Comparison of ENCODE assay signal across 32 mouse cellular contexts in genomic region chr12:59117184-59117583, GRCm38 (mm10). TPM values are rescaled to one million over a fixed set of nuclear protein-coding genes. Genes with fewer than 3 reads are reported as not detected.
A peak's percentile ranks its signal among the peaks of the same experiment; 100 is the strongest.
DNase-seq lines count a peak whose midpoint lies in the region; ATAC-seq lines count a peak whose summit lies in the region.
"Had no signal": no experiment of that assay in that cellular context is flagged by ENCODE, and none has a peak within 500 bp of the region (broad histone marks: within the 10 kb centered on the region; RNA-seq: fewer than 3 reads in every experiment).

No protein-coding gene starts in this region.

- no peak overlapping the region for H3K4me2 ChIP-seq in forebrain, embryonic 14.5 days (ENCODE audit: low read length)
- H3K4me2 ChIP-seq in forebrain, embryonic 12.5 days = no peak overlapping the region
- H3K4me2 ChIP-seq: embryonic facial prominence, embryonic 13.5 days; heart, embryonic 11.5 days; hindbrain, embryonic 12.5 days; intestine, embryonic 15.5 days; liver, embryonic 12.5 days; midbrain, embryonic 12.5 days; neural tube, embryonic 12.5 days had no signal

- ATAC-seq in forebrain, embryonic 14.5 days = no peak
- no peak for ATAC-seq in forebrain, embryonic 12.5 days (ENCODE audit: low FRiP score)
- ATAC-seq in megakaryocyte, adult 5-6 weeks (ENCODE audit: poor library complexity, severe bottlenecking) = no peak
- ATAC-seq: hindbrain, postnatal 0 days; intestine, embryonic 15.5 days; liver, embryonic 12.5 days; liver, postnatal 0 days had no signal

- H3K4me1 ChIP-seq in forebrain, embryonic 14.5 days (ENCODE audit: control insufficient read depth, insufficient read depth, low read length) = no peaks in the 10 kb centered on the region
- H3K4me1 ChIP-seq in forebrain, embryonic 12.5 days = no peaks in the 10 kb centered on the region
- H3K4me1 ChIP-seq: embryonic facial prominence, embryonic 13.5 days; hindbrain, embryonic 12.5 days; intestine, embryonic 15.5 days; liver, embryonic 12.5 days; megakaryocyte, embryonic 14.5 days; midbrain, embryonic 12.5 days; neural tube, embryonic 12.5 days had no signal

- H3K9ac ChIP-seq in forebrain, embryonic 14.5 days (ENCODE audit: low read length) = no peak overlapping the region
- no peak overlapping the region for H3K9ac ChIP-seq in forebrain, embryonic 12.5 days
- H3K9ac ChIP-seq: embryonic facial prominence, embryonic 13.5 days; hindbrain, embryonic 12.5 days; intestine, embryonic 15.5 days; liver, embryonic 12.5 days; liver, postnatal 0 days; midbrain, embryonic 12.5 days; neural tube, embryonic 12.5 days had no signal

- H3K36me3 ChIP-seq in forebrain, embryonic 14.5 days (ENCODE audit: control insufficient read depth, insufficient read depth, low read length) = no peaks in the 10 kb centered on the region
- H3K36me3 ChIP-seq in forebrain, embryonic 12.5 days (replicated peaks) = no peaks in the 10 kb centered on the region
- H3K36me3 ChIP-seq: embryonic facial prominence, embryonic 13.5 days; G1E; hindbrain, embryonic 12.5 days; intestine, embryonic 15.5 days; liver, embryonic 12.5 days; midbrain, embryonic 12.5 days; neural tube, embryonic 12.5 days had no signal

- peak; percentile 35 for DNase-seq in forebrain, embryonic 14.5 days (ENCODE audit: low spot score)
- DNase-seq in heart, adult 11 months = peak; percentile 7
- no peak for DNase-seq in heart, adult 8-10 months (ENCODE audit: low spot score)
- DNase-seq in right cerebral cortex, postnatal 10 days (ENCODE audit: low spot score in 2 of 2) = peak; percentile 26 to 71
- DNase-seq in right cerebral cortex, postnatal 4 days = no peak
- DNase-seq: adrenal gland, adult 8-10 months; cerebellum, adult 11 months; cerebellum, adult 9-10 months; cerebellum, postnatal 36 days; gastrocnemius, postnatal 14 days; heart, postnatal 36 days; kidney, adult 2 months; kidney, postnatal 4 days; left cerebral cortex, postnatal 4 days; liver, postnatal 0 days; lung, postnatal 36 days; thymus, adult 2 months; thymus, postnatal 36 days had no signal

- H3K9me3 ChIP-seq in forebrain, embryonic 14.5 days (replicated peaks; ENCODE audit: control insufficient read depth, low read length) = no peaks in the 10 kb centered on the region
- H3K9me3 ChIP-seq in forebrain, embryonic 12.5 days = no peaks in the 10 kb centered on the region
- H3K9me3 ChIP-seq: embryonic facial prominence, embryonic 13.5 days; G1E; hindbrain, embryonic 12.5 days; intestine, embryonic 15.5 days; liver, embryonic 12.5 days; megakaryocyte, embryonic 14.5 days; midbrain, embryonic 12.5 days; neural tube, embryonic 12.5 days had no signal

- no peak overlapping the region for H3K4me3 ChIP-seq in forebrain, embryonic 14.5 days (ENCODE audit: low read depth, low read length)
- H3K4me3 ChIP-seq in forebrain, embryonic 12.5 days (replicated peaks) = no peak overlapping the region
- H3K4me3 ChIP-seq: embryonic facial prominence, embryonic 13.5 days; hindbrain, embryonic 12.5 days; intestine, embryonic 15.5 days; liver, embryonic 12.5 days; megakaryocyte, embryonic 14.5 days; midbrain, embryonic 12.5 days; myocyte; neural tube, embryonic 12.5 days had no signal

- no peaks in the 10 kb centered on the region for H3K27me3 ChIP-seq in forebrain, embryonic 14.5 days (replicated peaks; ENCODE audit: control insufficient read depth, insufficient read depth, low read length)
- no peaks in the 10 kb centered on the region for H3K27me3 ChIP-seq in forebrain, embryonic 12.5 days
- H3K27me3 ChIP-seq: embryonic facial prominence, embryonic 13.5 days; hindbrain, embryonic 12.5 days; intestine, embryonic 15.5 days; liver, embryonic 12.5 days; megakaryocyte, embryonic 14.5 days; midbrain, embryonic 12.5 days; neural tube, embryonic 12.5 days had no signal

- WGBS in forebrain, embryonic 14.5 days = 91% methylated on average over 3 of the region's 3 CpGs
- 94% methylated on average over 3 of the region's 3 CpGs for WGBS in forebrain, embryonic 12.5 days

- H3K27ac ChIP-seq in forebrain, embryonic 14.5 days (ENCODE audit: low read depth, low read length) = no peak overlapping the region
- H3K27ac ChIP-seq in forebrain, embryonic 12.5 days = no peak overlapping the region
- H3K27ac ChIP-seq: embryonic facial prominence, embryonic 13.5 days; hindbrain, embryonic 12.5 days; hindbrain, postnatal 0 days; intestine, embryonic 15.5 days; liver, embryonic 12.5 days; midbrain, embryonic 12.5 days; neural tube, embryonic 12.5 days; stomach, postnatal 0 days had no signal

RNA-seq across cellular contexts. Expression of gene Mia2, which starts 21.6 kb away (rescaled TPM):
- polyA plus RNA-seq in forebrain, embryonic 14.5 days (2014; fragmentation: Nextera tagmentation; extraction: Ambion mirVana) = 32.3 and 33.8 TPM in 2 replicates
- 49.1 and 52.2 TPM in 2 replicates for polyA plus RNA-seq in forebrain, embryonic 12.5 days (2016; fragmentation: Nextera tagmentation; extraction: Ambion mirVana)
- total RNA-seq in heart, adult 8-10 months (2022) = 100 to 1,000 TPM in 2 of 4 experiments, 10 to 100 TPM in 2; 93.4 to 113 (median 106) TPM
- total RNA-seq in megakaryocyte, adult 5-6 weeks (2015) = 259 and 268 TPM in 2 replicates
- 263 and 350 TPM in 2 replicates for total RNA-seq in megakaryocyte, adult 5-6 weeks (2017)

RNA-seq across cellular contexts. Expression of gene Pnn, which starts 50.5 kb away (rescaled TPM):
- 49.7 and 56.2 TPM in 2 replicates for polyA plus RNA-seq in forebrain, embryonic 14.5 days (2014; fragmentation: Nextera tagmentation; extraction: Ambion mirVana)
- polyA plus RNA-seq in forebrain, embryonic 12.5 days (2016; fragmentation: Nextera tagmentation; extraction: Ambion mirVana) = 130 and 134 TPM in 2 replicates
- 10 to 100 TPM; 18.8 to 35.6 (median 25.9) TPM for total RNA-seq in heart, adult 8-10 months (2022)
- 45.4 and 47.7 TPM in 2 replicates for total RNA-seq in megakaryocyte, adult 5-6 weeks (2015)
- total RNA-seq in megakaryocyte, adult 5-6 weeks (2017) = 67.4 and 83.2 TPM in 2 replicates

RNA-seq across cellular contexts. Expression of gene Trappc6b, which starts 55.9 kb away (rescaled TPM):
- polyA plus RNA-seq in forebrain, embryonic 14.5 days (2014; fragmentation: Nextera tagmentation; extraction: Ambion mirVana) = 92.8 and 99.7 TPM in 2 replicates
- 100.0 and 106 TPM in 2 replicates for polyA plus RNA-seq in forebrain, embryonic 12.5 days (2016; fragmentation: Nextera tagmentation; extraction: Ambion mirVana)
- total RNA-seq in heart, adult 8-10 months (2022) = 10 to 100 TPM; 57.6 to 75.2 (median 68.7) TPM
- 86.7 and 89.7 TPM in 2 replicates for total RNA-seq in megakaryocyte, adult 5-6 weeks (2015)
- 47.0 and 65.2 TPM in 2 replicates for total RNA-seq in megakaryocyte, adult 5-6 weeks (2017)

Comparison
In these comparisons a context has a peak if more than half of its experiments do, and no peak if none do; other contexts are left out.
1. DNase-seq: peak in forebrain, embryonic 14.5 days (single experiment), heart, adult 11 months (single experiment) and right cerebral cortex, postnatal 10 days (2 of 2); none in heart, adult 8-10 months (single experiment) and right cerebral cortex, postnatal 4 days (single experiment).